Mouse (Mus musculus): ENCODE results near the gene Cops7b. TPM values are rescaled to one million over a fixed set of nuclear protein-coding genes. Genes with fewer than 3 reads are reported as not detected.

The Cops7b gene
- total and polyA plus RNA-seq, 2 experiments from 2014 or later = 37.6 to 54.3 TPM

DNA sequence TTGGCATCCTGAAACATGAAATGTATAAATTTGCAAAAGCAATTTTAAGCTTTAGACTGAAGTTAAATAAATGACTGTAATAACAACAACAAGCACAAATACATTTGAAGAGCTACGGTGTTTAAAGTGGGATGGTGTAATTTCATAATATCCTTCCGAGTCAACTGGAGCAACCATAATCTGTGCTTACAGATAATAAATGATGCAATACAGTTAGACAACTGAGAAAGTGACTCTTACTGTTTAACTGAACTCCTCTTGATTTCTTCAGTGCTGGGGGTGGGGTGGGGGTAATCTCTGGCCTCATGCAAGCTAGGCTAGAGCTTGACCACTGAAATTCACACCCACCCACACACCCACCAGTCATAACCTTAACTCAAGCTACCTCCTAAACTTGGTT is 11.3 kb upstream of the Cops7b start:
- no peaks in the 10 kb centered on the region for H3K4me1 ChIP-seq (ENCODE audit: insufficient read depth)
- no peak overlapping the region for H3K27ac ChIP-seq (ENCODE audit: low read depth, low read length)
- H3K4me3 ChIP-seq (ENCODE audit: low read depth, low read length) = no peak overlapping the region
- no peak overlapping the region for H3K9ac ChIP-seq
- no peaks in the 10 kb centered on the region for H3K9me3 ChIP-seq (ENCODE audit: low read length)
- 0 out of 2 replicates have a peak, but pooled peaks cover 5% of the 10 kb centered on the region for H3K36me3 ChIP-seq (ENCODE audit: insufficient read depth)
- DNase-seq (no peak), ATAC-seq (no peak)
- H3K4me2 ChIP-seq (ENCODE audit: low read depth) = no peak overlapping the region
- H3K27me3 ChIP-seq (ENCODE audit: insufficient read depth, low read length) = no peaks in the 10 kb centered on the region
- over 99% methylated on average over 2 of the region's 2 CpGs for WGBS
- no peak for TF ChIP-seq CTCF (IDR thresholded peaks at IDR 0.05; ENCODE audit: low read depth)

DNA sequence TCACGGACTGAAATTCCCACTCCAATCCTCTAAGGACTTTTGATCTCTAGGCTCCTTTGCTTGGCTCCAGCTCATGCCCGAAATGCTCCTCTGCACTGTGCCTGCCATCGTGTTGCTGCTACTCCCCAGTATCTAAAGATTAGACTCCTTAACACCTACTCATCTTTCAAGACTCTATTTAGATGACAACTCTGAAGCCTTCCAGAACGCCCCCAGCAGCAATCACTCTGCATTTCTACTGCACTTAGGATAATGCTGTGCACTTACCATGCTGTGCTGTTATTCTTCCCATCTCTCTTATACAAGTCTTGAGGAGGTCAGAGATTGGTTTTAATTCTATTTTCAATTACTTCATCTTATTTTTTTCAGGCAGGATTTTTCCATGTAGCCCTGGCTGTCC is 10.8 kb upstream of the Cops7b start:
- ATAC-seq = no peak
- H3K4me2 ChIP-seq (ENCODE audit: low read depth) = no peak overlapping the region
- H3K27ac ChIP-seq (ENCODE audit: low read depth, low read length) = no peak overlapping the region
- 92% methylated on average over 4 of the region's 4 CpGs for WGBS
- no peaks in the 10 kb centered on the region for H3K4me1 ChIP-seq (ENCODE audit: insufficient read depth)
- no peak overlapping the region for H3K9ac ChIP-seq
- H3K27me3 ChIP-seq (ENCODE audit: insufficient read depth, low read length) = no peaks in the 10 kb centered on the region
- H3K4me3 ChIP-seq (ENCODE audit: low read depth, low read length) = no peak overlapping the region
- TF ChIP-seq CTCF (IDR thresholded peaks at IDR 0.05; ENCODE audit: low read depth) = no peak
- no peak for DNase-seq
- 0 out of 2 replicates have a peak, but pooled peaks cover 5% of the 10 kb centered on the region for H3K36me3 ChIP-seq (ENCODE audit: insufficient read depth)
- no peaks in the 10 kb centered on the region for H3K9me3 ChIP-seq (ENCODE audit: low read length)

DNA sequence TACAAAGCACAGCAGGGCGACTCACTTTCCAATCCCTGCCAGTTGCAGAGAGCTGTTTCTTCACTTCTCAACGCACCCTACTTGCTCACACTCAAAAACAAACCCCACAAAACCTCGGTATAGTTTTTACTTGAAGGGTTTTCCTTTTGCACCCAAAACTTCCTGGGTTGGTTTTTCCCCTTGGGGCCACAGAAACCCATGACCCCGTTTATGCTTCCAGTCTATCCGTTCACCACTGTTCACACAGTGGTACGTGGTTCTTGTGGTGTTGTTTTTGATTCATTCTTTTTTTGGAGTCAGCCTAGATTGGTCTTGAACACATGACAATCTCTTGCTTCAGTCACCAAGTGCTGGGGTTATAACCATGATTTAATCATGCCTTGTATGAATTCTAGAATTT is 2.3 kb upstream of the Cops7b start:
- DNase-seq (no peak), ATAC-seq (no peak)
- 84% methylated on average over 6 of the region's 6 CpGs for WGBS
- Histone ChIP-seq H3K9ac (no peak overlapping the region), H3K9me3 (ENCODE audit: low read length) (no peaks in the 10 kb centered on the region), H3K4me3 (ENCODE audit: low read depth, low read length) (no peak overlapping the region), H3K4me2 (ENCODE audit: low read depth) (no peak overlapping the region), H3K4me1 (ENCODE audit: insufficient read depth) (0 out of 2 replicates have a peak, but pooled peaks cover 4% of the 10 kb centered on the region), H3K27me3 (ENCODE audit: insufficient read depth, low read length) (no peaks in the 10 kb centered on the region), H3K27ac (ENCODE audit: low read depth, low read length) (no peak overlapping the region), H3K36me3 (ENCODE audit: insufficient read depth) (no peaks in the 10 kb centered on the region)
- TF ChIP-seq CTCF (IDR thresholded peaks at IDR 0.05; ENCODE audit: low read depth) = no peak

DNA sequence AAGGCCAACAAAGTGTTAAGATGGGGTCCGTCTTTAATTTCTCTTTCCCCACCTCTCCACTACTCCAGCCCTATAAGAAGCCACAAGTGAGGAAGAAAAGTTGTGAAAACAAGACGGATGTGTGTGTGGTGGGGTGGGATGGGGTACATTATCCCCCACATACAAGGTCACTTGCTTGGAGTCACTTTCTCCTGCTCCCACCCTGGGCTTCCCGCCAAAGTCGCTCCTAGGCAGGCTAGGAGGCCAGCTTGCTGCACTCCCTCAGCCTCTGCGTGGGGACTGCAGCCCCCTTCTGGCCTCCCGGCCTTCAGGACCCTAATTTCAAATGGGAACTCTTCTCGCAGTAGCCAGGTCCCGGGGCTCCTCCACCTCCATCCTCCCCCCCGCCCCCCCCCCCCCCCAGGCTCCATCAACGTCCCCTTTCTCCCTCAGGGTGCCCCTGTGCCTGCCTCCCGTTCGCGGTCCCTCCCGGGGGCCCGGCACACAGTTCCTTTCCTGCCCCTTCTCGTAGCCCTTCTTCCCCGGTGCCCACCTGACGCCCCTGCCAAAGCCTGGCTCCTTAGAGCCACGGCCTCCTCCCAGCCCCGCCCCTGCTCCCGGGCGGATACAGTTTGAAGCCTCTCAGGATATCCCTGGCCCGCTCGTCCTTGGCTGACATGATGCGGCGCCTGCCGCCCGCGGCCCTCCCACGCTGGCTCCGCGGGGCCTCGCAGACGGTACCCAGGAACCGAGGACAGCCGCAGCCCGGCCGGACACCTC is 833 bp upstream of the Cops7b start:
- 2% methylated on average over 35 of the region's 38 CpGs for WGBS
- ATAC-seq (peak; percentile 74), DNase-seq (peak; percentile 8)
- H3K36me3 ChIP-seq (ENCODE audit: insufficient read depth) = no peaks in the 10 kb centered on the region
- H3K4me3 ChIP-seq (ENCODE audit: low read depth, low read length) = peak overlapping the region; percentile 92
- peak overlapping the region; percentile 87 for H3K4me2 ChIP-seq (ENCODE audit: low read depth)
- 0 out of 2 replicates have a peak, but pooled peaks cover 8% of the 10 kb centered on the region for H3K4me1 ChIP-seq (ENCODE audit: insufficient read depth)
- H3K27ac ChIP-seq (ENCODE audit: low read depth, low read length) = peak overlapping the region; percentile 77; the same call in 1 of the 2 replicates
- no peak for TF ChIP-seq CTCF (IDR thresholded peaks at IDR 0.05; ENCODE audit: low read depth)
- peak overlapping the region; percentile 90 for H3K9ac ChIP-seq
- H3K27me3 ChIP-seq (ENCODE audit: insufficient read depth, low read length) = no peaks in the 10 kb centered on the region
- H3K9me3 ChIP-seq (ENCODE audit: low read length) = no peaks in the 10 kb centered on the region

GRCm38 (mm10) chr1:86583709-86584108 is 1.0 kb downstream of the Cops7b start:
- H3K4me1 ChIP-seq (ENCODE audit: insufficient read depth) = peaks cover 10% of the 10 kb centered on the region; the same call in 1 of the 2 replicates
- no peaks in the 10 kb centered on the region for H3K27me3 ChIP-seq (ENCODE audit: insufficient read depth, low read length)
- H3K9ac ChIP-seq = no peak overlapping the region
- TF ChIP-seq CTCF (IDR thresholded peaks at IDR 0.05; ENCODE audit: low read depth) = no peak
- DNase-seq (no peak), ATAC-seq (no peak)
- H3K4me2 ChIP-seq (ENCODE audit: low read depth) = no peak overlapping the region
- 70% methylated on average over 2 of the region's 2 CpGs for WGBS
- H3K27ac ChIP-seq (ENCODE audit: low read depth, low read length) = no peak overlapping the region
- no peaks in the 10 kb centered on the region for H3K36me3 ChIP-seq (ENCODE audit: insufficient read depth)
- no peaks in the 10 kb centered on the region for H3K9me3 ChIP-seq (ENCODE audit: low read length)
- H3K4me3 ChIP-seq (ENCODE audit: low read depth, low read length) = no peak overlapping the region

- peak; percentile 14; the same call in 1 of the 2 replicates for TF ChIP-seq CTCF (IDR thresholded peaks at IDR 0.05; ENCODE audit: low read depth)
- Histone ChIP-seq H3K4me2 (ENCODE audit: low read depth) (peak overlapping the region; percentile 59), H3K27me3 (ENCODE audit: insufficient read depth, low read length) (no peaks in the 10 kb centered on the region), H3K9ac (peak overlapping the region; percentile 81), H3K4me3 (ENCODE audit: low read depth, low read length) (peak overlapping the region; percentile 91), H3K4me1 (ENCODE audit: insufficient read depth) (peaks cover 6% of the 10 kb centered on the region; the same call in 1 of the 2 replicates), H3K27ac (ENCODE audit: low read depth, low read length) (no peak overlapping the region; the same call in 1 of the 2 replicates), H3K9me3 (ENCODE audit: low read length) (no peaks in the 10 kb centered on the region), H3K36me3 (ENCODE audit: insufficient read depth) (peaks cover 8% of the 10 kb centered on the region; the same call in 1 of the 2 replicates)
- WGBS = 3% methylated on average over 26 of the region's 26 CpGs
- ATAC-seq = peak; percentile 38
- DNase-seq = peak; percentile 89
Observed at GRCm38 (mm10) chr1:86586992-86587391, 4.3 kb downstream of the Cops7b start.

GRCm38 (mm10) chr1:86594539-86594938 is 11.8 kb downstream of the Cops7b start:
- Histone ChIP-seq H3K4me3 (ENCODE audit: low read depth, low read length) (no peak overlapping the region), H3K9ac (no peak overlapping the region), H3K4me1 (ENCODE audit: insufficient read depth) (no peaks in the 10 kb centered on the region), H3K27me3 (ENCODE audit: insufficient read depth, low read length) (no peaks in the 10 kb centered on the region), H3K27ac (ENCODE audit: low read depth, low read length) (no peak overlapping the region), H3K9me3 (ENCODE audit: low read length) (no peaks in the 10 kb centered on the region), H3K4me2 (ENCODE audit: low read depth) (no peak overlapping the region), H3K36me3 (ENCODE audit: insufficient read depth) (peaks cover 43% of the 10 kb centered on the region)
- ATAC-seq = no peak
- TF ChIP-seq CTCF (IDR thresholded peaks at IDR 0.05; ENCODE audit: low read depth) = no peak
- no peak for DNase-seq
- 93% methylated on average over 7 of the region's 7 CpGs for WGBS

Measured in forebrain, postnatal 0 days (tissue).